Mouse (Mus musculus) heart, embryonic 12.5 days (tissue): ENCODE measurements around the gene Dalrd3. TPM values are rescaled to one million over a fixed set of nuclear protein-coding genes. Genes with fewer than 3 reads are reported as not detected.
"Not testable (repeated sequence)": the region's sequence is repeated elsewhere in the genome, so short reads cannot be mapped to it uniquely, and the experiment has no call there.

ENCODE experiments used
- ATAC-seq: fragments of 200-750 bp; cut with Nextera tagmentation; 2 replicates; pipeline ENCODE4 v1.8.0; 2017; ENCODE audit warnings: moderate TSS enrichment, moderate library complexity; ENCODE audit not compliant: insufficient number of reproducible peaks, low FRiP score
- H3K27ac ChIP-seq: fragments of 300-500 bp; sonication (generic); 2 replicates; pipeline ENCODE4 v1.5.1; 2016; ENCODE audit warnings: mild to moderate bottlenecking, moderate library complexity; ENCODE audit not compliant: poor library complexity, severe bottlenecking
- H3K27me3 ChIP-seq: fragments of 300-500 bp; sonication (generic); replicated peaks from 2 replicates; pipeline ENCODE4 v1.6.1; 2016; ENCODE audit warnings: mild to moderate bottlenecking, moderate library complexity
- H3K36me3 ChIP-seq: fragments of 300-500 bp; sonication (generic); 2 replicates; pipeline ENCODE4 v1.6.1; 2016; ENCODE audit warnings: mild to moderate bottlenecking, moderate library complexity
- H3K4me1 ChIP-seq: fragments of 300-500 bp; sonication (generic); replicated peaks from 2 replicates; pipeline ENCODE4 v1.6.1; 2016; ENCODE audit warnings: mild to moderate bottlenecking
- H3K4me2 ChIP-seq: fragments of 300-500 bp; sonication (generic); 2 replicates; pipeline ENCODE4 v1.6.1; 2016; ENCODE audit warnings: mild to moderate bottlenecking, moderate library complexity
- H3K4me3 ChIP-seq: fragments of 300-500 bp; sonication (generic); 2 replicates; pipeline ENCODE4 v1.5.1; 2016; ENCODE audit warnings: mild to moderate bottlenecking
- H3K9ac ChIP-seq: fragments of 300-500 bp; sonication (generic); 2 replicates; pipeline ENCODE4 v1.6.1; 2016; ENCODE audit warnings: mild to moderate bottlenecking, moderate library complexity
- H3K9me3 ChIP-seq: fragments of 300-500 bp; sonication (generic); replicated peaks from 2 replicates; pipeline ENCODE4 v1.6.1; 2016; ENCODE audit warnings: mild to moderate bottlenecking, moderate library complexity
- WGBS: fragments of 180-500 bp; shearing (Covaris S2); methylation state at CpG from one replicate; pipeline ENCODE4 v1.1.7; 2016; 5-methylcytosine and 5-hydroxymethylcytosine counted together
- polyA plus RNA-seq: library from polyadenylated mRNA; unstranded; fragments of >200 nt; fragmentation: Nextera tagmentation; extraction: Ambion mirVana; gene quantifications from 2 replicates; pipeline ENCODE4 v1.2.1, GENCODE M21; 2016

Gene Dalrd3
- polyA plus RNA-seq, 1 experiment from 2014 or later, result 91.4 TPM

DNA sequence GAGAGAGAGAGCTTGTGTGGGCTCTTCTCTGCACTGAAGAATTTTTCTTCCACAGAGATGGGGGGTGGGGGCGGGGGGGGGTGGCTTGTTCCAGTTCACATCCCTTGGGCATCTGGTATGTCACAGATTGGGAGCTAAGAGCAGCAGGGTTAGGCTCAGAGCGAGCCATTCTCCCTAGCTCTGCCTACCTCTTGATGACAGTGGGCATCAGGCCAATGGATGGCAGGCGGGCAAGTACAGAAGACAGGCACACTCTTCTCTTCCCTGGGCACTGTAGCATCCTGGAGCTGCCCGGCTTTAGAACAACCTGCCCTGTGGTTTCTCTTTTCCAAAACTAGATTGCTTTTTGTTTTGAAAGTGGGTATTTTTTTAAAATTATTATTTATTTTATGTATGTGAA lies 21.8 kb downstream of the Dalrd3 start:
- WGBS, result 78% methylated on average over 4 of the region's 4 CpGs
- H3K36me3 ChIP-seq, result peaks cover 4% of the 10 kb centered on the region; the same call in 1 of the 2 replicates
- H3K9me3 ChIP-seq, result no peaks in the 10 kb centered on the region
- H3K9ac ChIP-seq, result no peak overlapping the region
- ATAC-seq, result no peak
- H3K4me1 ChIP-seq, result peaks cover 56% of the 10 kb centered on the region
- H3K4me2 ChIP-seq, result no peak overlapping the region
- no peak overlapping the region for H3K27ac ChIP-seq
- no peaks in the 10 kb centered on the region for H3K27me3 ChIP-seq
- H3K4me3 ChIP-seq, result no peak overlapping the region

DNA sequence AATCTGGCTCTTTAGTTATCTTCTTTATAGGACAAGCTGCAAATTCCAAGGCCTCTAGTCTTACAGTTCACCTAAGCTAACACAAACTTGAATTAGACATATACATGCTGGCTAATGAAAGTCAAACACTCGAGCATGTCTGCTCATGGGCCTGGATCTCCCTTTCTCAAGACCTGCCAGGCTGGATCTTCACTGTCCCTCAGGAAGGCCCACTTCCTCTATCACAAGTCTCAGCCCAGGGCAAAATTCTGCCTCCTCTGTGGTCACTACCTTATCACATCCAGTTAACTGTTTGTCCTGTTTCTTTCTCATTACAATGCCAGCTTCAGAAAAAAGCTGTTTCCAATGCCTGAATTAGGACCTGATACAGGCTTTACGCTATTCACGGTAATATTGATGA lies 24.7 kb downstream of the Dalrd3 start:
- H3K4me2 ChIP-seq, result peak overlapping the region; percentile 5; the same call in 1 of the 2 replicates
- peaks cover 4% of the 10 kb centered on the region; the same call in 1 of the 2 replicates for H3K36me3 ChIP-seq
- no peaks in the 10 kb centered on the region for H3K9me3 ChIP-seq
- no peak overlapping the region for H3K9ac ChIP-seq
- H3K27me3 ChIP-seq, result no peaks in the 10 kb centered on the region
- H3K27ac ChIP-seq, result peak overlapping the region; percentile 78
- no peak overlapping the region for H3K4me3 ChIP-seq
- WGBS, result 21% methylated on average over 3 of the region's 3 CpGs
- no peak for ATAC-seq
- peaks cover 33% of the 10 kb centered on the region for H3K4me1 ChIP-seq

DNA sequence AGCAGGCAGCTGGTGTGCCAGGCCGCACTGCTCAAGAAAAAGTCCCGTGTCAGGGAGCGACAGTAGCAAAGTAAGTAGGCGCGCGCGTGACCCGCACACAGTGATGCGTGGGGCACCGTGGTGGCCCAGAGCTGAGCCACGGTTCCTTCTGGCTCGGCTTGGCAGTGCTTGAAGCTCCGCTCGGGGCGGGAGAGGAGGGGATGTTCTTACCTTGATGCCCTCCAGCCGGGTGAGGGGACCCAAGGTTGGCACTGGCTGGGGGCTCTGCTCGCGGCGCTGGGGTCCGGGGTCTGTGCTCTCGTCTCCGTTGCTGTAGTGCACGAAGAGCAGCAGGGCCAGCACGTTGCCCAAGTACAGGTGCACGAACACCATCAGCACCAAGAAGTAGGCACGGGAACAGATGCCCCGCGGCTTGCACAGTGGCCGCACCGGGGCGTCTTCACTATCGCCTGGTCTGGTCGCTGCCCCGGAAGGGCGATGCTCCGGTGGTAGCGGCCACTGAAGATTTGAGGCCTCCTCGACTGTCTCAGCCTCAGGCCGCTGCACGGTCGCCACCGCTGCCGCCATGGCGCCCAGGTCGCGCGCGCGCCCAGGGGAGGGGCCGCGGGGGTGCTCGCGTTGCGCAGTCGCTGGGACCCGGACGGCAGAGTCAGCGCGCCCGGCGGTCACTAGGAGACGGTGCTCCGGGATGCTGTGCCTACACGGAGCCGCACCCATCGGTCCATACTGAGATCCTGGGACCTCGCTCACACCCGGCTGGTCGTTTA lies 27.5 kb downstream of the Dalrd3 start, which contains the start of gene P4htm:
TSS of gene P4htm (minus strand) at position 670 of the 767 bp plus-strand sequence.
- H3K4me3 ChIP-seq, result peak within 1 kb of the TSS; percentile 88
- H3K4me2 ChIP-seq, result peak within 1 kb of the TSS; percentile 90
- no peaks in the 10 kb centered on the region for H3K9me3 ChIP-seq
- peaks cover 29% of the 10 kb centered on the region for H3K4me1 ChIP-seq
- no peaks in the 10 kb centered on the region for H3K27me3 ChIP-seq
- peaks cover 9% of the 10 kb centered on the region for H3K36me3 ChIP-seq
- peak within 1 kb of the TSS; percentile 64 for H3K27ac ChIP-seq
- peak; percentile 71 for ATAC-seq
- WGBS, result 2% methylated on average over 69 of the region's 69 CpGs
- H3K9ac ChIP-seq, result peak within 1 kb of the TSS; percentile 86

DNA sequence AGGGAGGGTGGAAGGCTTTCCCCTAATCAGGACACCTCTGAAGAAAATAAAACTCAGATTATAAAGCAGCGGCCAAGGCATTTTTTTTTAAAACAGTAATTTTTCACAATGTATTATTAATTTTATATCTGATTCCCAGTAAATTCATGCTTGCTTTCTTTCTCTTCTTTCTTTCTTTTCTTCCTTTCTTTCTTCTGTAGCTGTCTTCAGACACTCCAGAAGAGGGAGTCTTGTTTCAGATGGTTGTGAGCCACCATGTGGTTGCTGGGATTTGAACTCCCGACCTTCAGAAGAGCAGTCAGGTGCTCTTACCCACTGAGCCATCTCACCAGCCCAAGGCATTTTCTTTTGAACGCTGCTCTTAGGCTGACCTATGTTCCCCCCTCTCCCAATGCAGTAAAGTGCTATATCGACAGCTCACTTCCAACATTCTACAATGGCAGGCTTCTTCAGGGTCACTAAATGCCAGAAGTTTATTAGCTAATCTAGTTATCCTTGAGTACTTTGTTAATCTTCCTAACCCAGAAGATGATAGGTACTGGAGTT lies 29.4 kb downstream of the Dalrd3 start:
- no peak for ATAC-seq
- Histone ChIP-seq H3K4me3 (no peak overlapping the region), H3K9ac (no peak overlapping the region), H3K36me3 (peaks cover 22% of the 10 kb centered on the region), H3K27ac (no peak overlapping the region), H3K9me3 (no peaks in the 10 kb centered on the region), H3K4me1 (peaks cover 26% of the 10 kb centered on the region), H3K4me2 (no peak overlapping the region), H3K27me3 (no peaks in the 10 kb centered on the region)
- WGBS, result 72% methylated on average over 4 of the region's 4 CpGs

DNA sequence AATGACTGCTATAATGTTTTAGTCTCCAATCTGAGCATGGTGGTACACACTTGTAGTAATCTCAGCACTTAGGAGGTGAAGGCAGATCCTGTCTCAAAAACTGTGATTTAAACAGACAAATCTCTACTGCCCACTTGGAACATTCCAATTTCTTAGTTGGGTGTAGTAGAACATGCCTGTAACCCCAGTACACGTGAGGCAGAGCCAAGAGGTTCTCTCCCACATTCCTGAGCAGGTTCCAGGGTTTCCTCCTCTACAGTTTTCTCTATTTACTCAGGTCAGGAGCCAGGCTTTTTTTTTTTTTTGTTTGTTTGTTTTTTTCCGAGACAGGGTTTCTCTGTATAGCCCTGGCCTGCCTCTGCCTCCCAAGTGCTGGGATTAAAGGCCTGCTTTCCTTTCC lies 30.3 kb downstream of the Dalrd3 start:
- H3K4me2 ChIP-seq, result no peak overlapping the region
- WGBS, result 44% methylated on average over 2 of the region's 2 CpGs
- H3K27me3 ChIP-seq, result no peaks in the 10 kb centered on the region
- no peaks in the 10 kb centered on the region for H3K9me3 ChIP-seq
- H3K4me3 ChIP-seq, result no peak overlapping the region
- no peak overlapping the region for H3K27ac ChIP-seq
- H3K9ac ChIP-seq, result no peak overlapping the region
- H3K4me1 ChIP-seq, result peaks cover 25% of the 10 kb centered on the region
- ATAC-seq, result no peak
- H3K36me3 ChIP-seq, result peaks cover 31% of the 10 kb centered on the region

DNA sequence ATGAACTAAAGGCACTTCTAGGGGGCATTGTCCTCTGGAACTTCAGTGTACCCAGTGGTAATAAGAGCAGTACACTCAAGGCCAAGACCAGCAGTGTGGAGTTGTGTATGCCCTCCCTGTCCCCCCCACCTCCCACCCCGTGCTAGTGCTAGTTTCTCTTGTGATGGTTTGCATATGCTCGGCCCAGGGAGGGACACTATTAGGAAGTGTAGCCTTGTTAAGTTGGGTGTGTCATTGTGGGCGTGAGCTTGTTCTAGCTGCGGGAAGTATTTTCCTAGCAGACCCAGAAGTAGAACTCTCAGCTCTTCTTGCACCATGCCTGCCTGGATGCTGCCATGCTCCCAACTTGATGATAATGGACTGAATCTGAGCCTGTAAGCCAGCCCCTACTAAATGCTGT lies 32.3 kb downstream of the Dalrd3 start:
- Histone ChIP-seq H3K27ac (no peak overlapping the region), H3K27me3 (no peaks in the 10 kb centered on the region), H3K4me3 (no peak overlapping the region), H3K9me3 (no peaks in the 10 kb centered on the region), H3K9ac (no peak overlapping the region), H3K4me1 (peaks cover 19% of the 10 kb centered on the region), H3K4me2 (no peak overlapping the region), H3K36me3 (peaks cover 48% of the 10 kb centered on the region)
- no peak for ATAC-seq
- WGBS, result 74% methylated on average over 4 of the region's 4 CpGs

DNA sequence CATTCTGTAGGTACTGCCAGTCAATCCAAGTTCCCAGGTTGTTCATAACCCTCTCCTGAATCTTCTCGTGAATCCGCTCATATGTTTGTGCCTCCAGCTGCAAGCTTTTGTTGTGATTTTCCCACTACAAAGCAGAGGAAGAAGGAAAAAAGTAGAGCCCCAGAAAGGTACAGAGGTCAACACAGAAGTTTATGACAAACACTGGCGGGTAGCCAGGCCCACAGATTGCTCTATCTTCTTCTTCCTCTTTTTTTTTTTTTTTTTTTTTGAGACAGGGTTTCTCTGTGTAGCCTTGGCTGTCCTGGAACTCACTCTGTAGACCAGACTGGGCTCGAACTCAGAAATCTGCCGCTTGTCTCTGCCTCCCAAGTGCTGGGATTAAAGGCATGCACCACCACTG lies 38.2 kb downstream of the Dalrd3 start:
- not testable (repeated sequence) for H3K4me3 ChIP-seq, H3K27me3 ChIP-seq, H3K4me2 ChIP-seq, H3K9me3 ChIP-seq, H3K9ac ChIP-seq, H3K27ac ChIP-seq, ATAC-seq
- WGBS, result 84% methylated on average over 5 of the region's 5 CpGs
- H3K4me1 ChIP-seq, result peaks cover 22% of the 10 kb centered on the region
- peaks cover 96% of the 10 kb centered on the region for H3K36me3 ChIP-seq

DNA sequence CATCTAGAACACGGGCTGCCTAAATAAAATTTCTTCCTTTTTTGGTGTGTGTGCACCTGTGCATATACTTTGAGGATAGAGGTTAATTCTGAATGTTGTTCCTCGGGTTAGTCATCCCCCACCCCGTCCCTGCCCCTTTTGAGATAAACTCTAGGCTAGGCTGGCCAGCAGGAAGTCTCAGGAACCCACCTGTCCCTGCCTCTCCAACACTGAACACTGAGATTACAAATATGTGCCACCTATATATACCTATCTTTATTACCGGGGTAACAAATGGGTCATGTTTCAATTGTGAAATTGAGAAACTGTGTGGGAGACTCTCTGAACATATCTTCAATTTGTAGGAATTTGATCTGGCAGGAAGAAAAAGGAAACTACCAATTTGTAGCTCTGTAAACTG lies 39.2 kb downstream of the Dalrd3 start:
- WGBS, result 81% methylated on average over 4 of the region's 4 CpGs
- H3K27me3 ChIP-seq, result no peaks in the 10 kb centered on the region
- H3K4me3 ChIP-seq, result no peak overlapping the region
- peaks cover 97% of the 10 kb centered on the region for H3K36me3 ChIP-seq
- no peak overlapping the region for H3K9ac ChIP-seq
- ATAC-seq, result no peak
- H3K9me3 ChIP-seq, result no peaks in the 10 kb centered on the region
- H3K27ac ChIP-seq, result no peak overlapping the region
- peaks cover 21% of the 10 kb centered on the region for H3K4me1 ChIP-seq
- no peak overlapping the region for H3K4me2 ChIP-seq

DNA sequence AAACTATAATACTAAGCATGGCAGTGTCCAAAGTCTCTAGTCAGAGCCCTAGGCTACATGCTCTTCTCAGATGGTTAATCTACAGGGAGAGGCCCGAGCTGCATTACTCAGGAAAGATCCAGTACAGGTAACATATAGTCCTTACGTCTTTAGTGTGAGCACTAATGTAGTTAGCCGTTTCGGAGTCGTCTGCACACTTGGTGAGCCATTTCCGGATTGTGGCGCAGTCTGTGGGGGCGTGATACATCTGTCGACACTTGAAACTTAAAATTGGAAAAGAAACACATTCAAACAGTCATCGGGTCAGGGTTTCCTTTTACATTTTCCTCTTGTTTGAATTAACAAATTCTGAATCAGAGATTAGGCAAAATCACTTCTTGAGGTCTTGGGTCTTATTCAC lies 41.8 kb downstream of the Dalrd3 start:
- no peak overlapping the region for H3K27ac ChIP-seq
- H3K4me3 ChIP-seq, result no peak overlapping the region
- no peaks in the 10 kb centered on the region for H3K9me3 ChIP-seq
- no peak for ATAC-seq
- no peaks in the 10 kb centered on the region for H3K27me3 ChIP-seq
- peaks cover 86% of the 10 kb centered on the region for H3K36me3 ChIP-seq
- H3K9ac ChIP-seq, result no peak overlapping the region
- WGBS, result 88% methylated on average over 10 of the region's 10 CpGs
- H3K4me1 ChIP-seq, result peaks cover 8% of the 10 kb centered on the region
- H3K4me2 ChIP-seq, result no peak overlapping the region

DNA sequence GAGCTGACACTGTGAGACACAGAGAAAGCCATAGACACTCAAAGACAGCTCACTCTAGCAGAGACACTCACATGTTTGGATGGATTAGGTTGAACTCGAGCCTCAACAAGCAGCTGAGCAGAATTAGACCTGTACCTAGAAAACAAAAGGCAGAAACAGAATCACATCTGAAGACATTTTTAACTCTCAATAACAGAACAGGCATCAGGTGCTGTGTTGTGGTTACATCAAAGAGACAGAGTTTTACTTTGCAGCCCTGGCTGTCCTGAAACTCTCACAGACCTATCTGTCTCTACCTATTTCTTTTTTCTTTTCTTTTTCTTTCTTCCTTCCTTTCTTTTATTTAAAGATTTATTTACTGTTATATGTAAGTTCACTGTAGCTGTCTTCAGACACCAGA lies 47.6 kb downstream of the Dalrd3 start:
- Histone ChIP-seq H3K27me3 (no peaks in the 10 kb centered on the region), H3K4me1 (no peaks in the 10 kb centered on the region), H3K27ac (no peak overlapping the region), H3K9me3 (no peaks in the 10 kb centered on the region), H3K4me3 (no peak overlapping the region), H3K4me2 (no peak overlapping the region), H3K36me3 (peaks cover 66% of the 10 kb centered on the region), H3K9ac (no peak overlapping the region)
- no peak for ATAC-seq
- 97% methylated on average over 1 of the region's 1 CpGs for WGBS
